Comparison of ENCODE assay signal across 13 mouse cellular contexts in genomic region chr16:49798790-49799189, GRCm38 (mm10). TPM values are rescaled to one million over a fixed set of nuclear protein-coding genes. Genes with fewer than 3 reads are reported as not detected.
A peak's percentile ranks its signal among the peaks of the same experiment; 100 is the strongest.
DNase-seq lines count a peak whose midpoint lies in the region; TF ChIP-seq lines count a peak whose summit lies in the region.
"Had no signal": no experiment of that assay in that cellular context is flagged by ENCODE, and none has a peak within 500 bp of the region (broad histone marks: within the 10 kb centered on the region; RNA-seq: fewer than 3 reads in every experiment).

No protein-coding gene starts in this region.

- H3K36me3 ChIP-seq in MEL (ENCODE audit: control insufficient read depth in 1 of 2, insufficient read depth in 2 of 2, low read length in 2 of 2), result peaks cover 0 to 52% of the 10 kb centered on the region in 2 experiments; a peak in 2 of 4 replicates
- H3K36me3 ChIP-seq: G1E; hindbrain, embryonic 15.5 days; neural tube, embryonic 12.5 days had no signal

- H3K27me3 ChIP-seq in MEL (ENCODE audit: control insufficient read depth in 1 of 2, insufficient read depth in 2 of 2, low read length in 2 of 2), result no peaks in the 10 kb centered on the region
- H3K27me3 ChIP-seq: hindbrain, embryonic 15.5 days; neural tube, embryonic 12.5 days had no signal

- no peak for TF ChIP-seq CTCF in MEL (IDR thresholded peaks at IDR 0.05 in 2 of 3, conservative IDR thresholded peaks at IDR 0.05 in 1 of 3; ENCODE audit: control insufficient read depth in 1 of 3, insufficient read depth in 1 of 3, low read depth in 2 of 3, low read length in 3 of 3, poor library complexity in 1 of 3, severe bottlenecking in 1 of 3)

- H3K9ac ChIP-seq in MEL (ENCODE audit: control insufficient read depth, low read depth, low read length, poor library complexity, severe bottlenecking), result peak overlapping the region; percentile 42
- H3K9ac ChIP-seq: hindbrain, embryonic 15.5 days; neural tube, embryonic 12.5 days had no signal

- peak; percentile 63 to 70 for TF ChIP-seq EP300 in MEL (IDR thresholded peaks at IDR 0.05; ENCODE audit: low read depth in 1 of 2, low read length in 2 of 2)

- no peaks in the 10 kb centered on the region for H3K9me3 ChIP-seq in MEL (replicated peaks; ENCODE audit: insufficient read depth, low read length)
- H3K9me3 ChIP-seq: G1E; hindbrain, embryonic 15.5 days; neural tube, embryonic 12.5 days had no signal

- TF ChIP-seq RAD21 in MEL (IDR thresholded peaks at IDR 0.05; ENCODE audit: low read depth, low read length), result no peak

- peak; percentile 13 to 24 for DNase-seq in kidney, adult 8-10 months
- no peak for DNase-seq in kidney, postnatal 10 days
- DNase-seq in MEL (ENCODE audit: low read depth, low spot score), result peak; percentile 74
- peak; percentile 83 for DNase-seq in induced T-regulatory cell, adult 2 months (ENCODE audit: low read depth)
- DNase-seq in lung, postnatal 10 days, result peak; percentile 32
- no peak for DNase-seq in retina, embryonic 14.5 days (ENCODE audit: low spot score)
- DNase-seq in right cerebral cortex, postnatal 25 days, result no peak
- no peak for DNase-seq in urinary bladder, adult 2 months (ENCODE audit: low spot score)
- DNase-seq: cerebellum, adult 8-10 months had no signal

- H3K27ac ChIP-seq in MEL (ENCODE audit: control insufficient read depth, low read depth, low read length), result peak overlapping the region; percentile 90
- H3K27ac ChIP-seq: hindbrain, embryonic 15.5 days; left cerebral cortex, adult 2 months; neural tube, embryonic 12.5 days had no signal

- no peaks in the 10 kb centered on the region; the same call in 1 of the 2 replicates for H3K79me2 ChIP-seq in MEL (ENCODE audit: control insufficient read depth, insufficient read depth, low read length, poor library complexity)

- peak overlapping the region; percentile 4 to 36; a peak in 3 of 4 replicates for H3K4me3 ChIP-seq in MEL (ENCODE audit: control insufficient read depth in 1 of 2, insufficient read depth in 1 of 2, low read depth in 2 of 2, low read length in 2 of 2)
- H3K4me3 ChIP-seq: hindbrain, embryonic 15.5 days; left cerebral cortex, adult 2 months; neural tube, embryonic 12.5 days had no signal

- peaks cover 30 to 45% of the 10 kb centered on the region in 2 experiments for H3K4me1 ChIP-seq in MEL (ENCODE audit: control insufficient read depth in 1 of 2, insufficient read depth in 2 of 2, low read length in 2 of 2)

- TF ChIP-seq POLR2A in MEL (IDR thresholded peaks at IDR 0.05; ENCODE audit: control insufficient read depth in 1 of 2, insufficient read depth in 1 of 2, low read depth in 1 of 2, low read length in 2 of 2, poor library complexity in 1 of 2), result peak in 1 of 2 experiments; percentile 37; a peak in 1 of 4 replicates

TF ChIP-seq in MEL, 35 proteins besides CTCF, POLR2A, EP300 and RAD21:
- TF ChIP-seq MAX (IDR thresholded peaks at IDR 0.05; ENCODE audit: low read length), result peak; percentile 51; the same call in 1 of the 2 replicates
- peak; percentile 57; the same call in 1 of the 2 replicates for TF ChIP-seq GATA1 (IDR thresholded peaks at IDR 0.05; ENCODE audit: low read depth, low read length)
- TF ChIP-seq RCOR1 (IDR thresholded peaks at IDR 0.05; ENCODE audit: low read depth, low read length), result peak; percentile 39; the same call in 1 of the 2 replicates
- TF ChIP-seq JUND (IDR thresholded peaks at IDR 0.05; ENCODE audit: low read depth, low read length), result no peak
- peak; percentile 72 for TF ChIP-seq ETS1 (IDR thresholded peaks at IDR 0.05; ENCODE audit: low read depth, low read length)
- 0 out of 2 replicates have a peak, but pooled peaks have one; percentile 7 for TF ChIP-seq MYB (IDR thresholded peaks at IDR 0.05; ENCODE audit: low read depth, low read length)
- TF ChIP-seq E2F4 (IDR thresholded peaks at IDR 0.05; ENCODE audit: borderline replicate concordance, low read depth, low read length), result no peak
- peak; percentile 70 for TF ChIP-seq SIN3A (IDR thresholded peaks at IDR 0.05; ENCODE audit: low read length)
- TF ChIP-seq SMC3 (IDR thresholded peaks at IDR 0.05; ENCODE audit: low read depth, low read length), result no peak
- 0 out of 2 replicates have a peak, but pooled peaks have one; percentile 40 for TF ChIP-seq ZMIZ1 (IDR thresholded peaks at IDR 0.05; ENCODE audit: low read depth, low read length)
- TF ChIP-seq NELFE (IDR thresholded peaks at IDR 0.05; ENCODE audit: low read depth, low read length), result peak; percentile 44; the same call in 1 of the 2 replicates
- peak; percentile 70 for TF ChIP-seq ELF1 (IDR thresholded peaks at IDR 0.05; ENCODE audit: low read depth, low read length)
- peak; percentile 46; the same call in 1 of the 2 replicates for TF ChIP-seq TCF12 (IDR thresholded peaks at IDR 0.05; ENCODE audit: low read depth, low read length)
- TF ChIP-seq TBP (IDR thresholded peaks at IDR 0.05; ENCODE audit: low read depth, low read length), result peak; percentile 44

RNA-seq across cellular contexts. Expression of gene Cd47, which starts 1.5 kb away (rescaled TPM):
- 57.5 and 86.6 TPM in 2 replicates for total RNA-seq in MEL (2012; rRNA removed)
- polyA plus RNA-seq in MEL (2012; ENCODE audit: insufficient read depth in 1 of 2, insufficient read length in 2 of 2, low read depth in 1 of 2, low replicate concordance in 2 of 2, missing spikeins in 1 of 2), result 10 to 100 TPM; 45.9 to 51.7 TPM
- polyA plus RNA-seq in urinary bladder, adult 2 months (2012; rRNA removed), result 84.4 and 84.8 TPM in 2 replicates

Comparison
In these comparisons a context has a peak if more than half of its experiments do, and no peak if none do; other contexts are left out.
1. DNase-seq: peak in kidney, adult 8-10 months (2 of 2), MEL (single experiment), induced T-regulatory cell, adult 2 months (single experiment) and lung, postnatal 10 days (single experiment); none in kidney, postnatal 10 days (single experiment), retina, embryonic 14.5 days (single experiment), right cerebral cortex, postnatal 25 days (single experiment) and urinary bladder, adult 2 months (single experiment).